Mouse (Mus musculus) common myeloid progenitor, adult 5-6 weeks (primary cell): ENCODE results near the gene Smim14. TPM values are rescaled to one million over a fixed set of nuclear protein-coding genes. Genes with fewer than 3 reads are reported as not detected.

Experiments used
- ATAC-seq: replicated peaks from 2 replicates; pipeline ENCODE4 v1.8.0; 2016; ENCODE audit warnings: low read depth, mild to moderate bottlenecking, moderate TSS enrichment, inconsistent platforms; ENCODE audit not compliant: poor library complexity, severe bottlenecking
- total RNA-seq: library from RNA; stranded (forward); fragments of 200-1000, 187-1606 nt; gene quantifications from 2 replicates; pipeline ENCODE4 v1.2.3, GENCODE M21; 2017

The Smim14 gene
- total RNA-seq, 1 experiment from 2014 or later: 76.0 TPM

GRCm38 (mm10) chr5:65424215-65424614 lies 112.8 kb downstream of the Smim14 start:
- no peak for ATAC-seq

GRCm38 (mm10) chr5:65422803-65423202 lies 114.2 kb downstream of the Smim14 start:
- ATAC-seq: no peak

GRCm38 (mm10) chr5:65420822-65421221 lies 116.2 kb downstream of the Smim14 start:
- no peak for ATAC-seq

- ATAC-seq: no peak
Observed at GRCm38 (mm10) chr5:65419136-65419535, 117.8 kb downstream of the Smim14 start.

- ATAC-seq: peak; percentile 86
Observed at GRCm38 (mm10) chr5:65415653-65416458, 121.1 kb downstream of the Smim14 start.

- no peak for ATAC-seq
Observed at GRCm38 (mm10) chr5:65407989-65408388, 129.0 kb downstream of the Smim14 start.

GRCm38 (mm10) chr5:65401251-65401994 lies 135.6 kb downstream of the Smim14 start:
- ATAC-seq: peak; percentile 99

Other genes starting within 250 kb of the Smim14 start
- gene Rfc1, start 201.5 kb downstream of the Smim14 start, total RNA-seq: 122 and 172 TPM in 2 replicates
- not detected in 2 replicates for gene Klb, start 188.9 kb downstream of the Smim14 start, total RNA-seq
- 2,315 and 2,637 TPM in 2 replicates for gene Rpl9, start 145.7 kb downstream of the Smim14 start, total RNA-seq
- 34.7 and 42.6 TPM in 2 replicates for gene Lias, start 145.7 kb downstream of the Smim14 start, total RNA-seq
- gene Ugdh, start 101.2 kb downstream of the Smim14 start, total RNA-seq: 36.8 and 41.7 TPM in 2 replicates
- gene Gm43552, start 44.4 kb downstream of the Smim14 start, total RNA-seq: not detected in 2 replicates
- 48.2 and 49.6 TPM in 2 replicates for gene Ube2k, start within 50 bp of the Smim14 start, total RNA-seq
- gene Pds5a, start 161.1 kb upstream of the Smim14 start, total RNA-seq: 242 and 296 TPM in 2 replicates
- gene N4bp2, start 226.3 kb upstream of the Smim14 start, total RNA-seq: 49.1 and 67.5 TPM in 2 replicates